Mouse (Mus musculus) ES-Bruce4 (cell line): ENCODE results near the gene Stx5a. TPM values are rescaled to one million over a fixed set of nuclear protein-coding genes. Genes with fewer than 3 reads are reported as not detected.

Experiments
- H3K27ac ChIP-seq: 2 replicates; pipeline ENCODE4 v1.5.1; 2012; ENCODE audit warnings: low read length, inconsistent platforms; ENCODE audit not compliant: insufficient read depth
- H3K27me3 ChIP-seq: 2 replicates; pipeline ENCODE4 v1.6.1; 2012; ENCODE audit warnings: mild to moderate bottlenecking, low read length, inconsistent platforms; ENCODE audit not compliant: control insufficient read depth, poor library complexity, insufficient read depth, severe bottlenecking
- H3K36me3 ChIP-seq: 2 replicates; pipeline ENCODE4 v1.6.1; 2012; ENCODE audit warnings: inconsistent platforms, mild to moderate bottlenecking, low read length, moderate library complexity; ENCODE audit not compliant: control insufficient read depth, poor library complexity, insufficient read depth, severe bottlenecking
- H3K4me1 ChIP-seq: one replicate; pipeline ENCODE4 v1.8.1; 2011; ENCODE audit warnings: low read length; ENCODE audit not compliant: control insufficient read depth, insufficient read depth
- H3K4me3 ChIP-seq: 2 replicates; pipeline ENCODE4 v1.5.1; 2011; ENCODE audit warnings: low read depth, mild to moderate bottlenecking, low read length
- H3K9ac ChIP-seq: 2 replicates; pipeline ENCODE4 v1.6.1; 2012; ENCODE audit warnings: low read depth, mild to moderate bottlenecking, inconsistent platforms; ENCODE audit not compliant: poor library complexity, severe bottlenecking
- H3K9me3 ChIP-seq: replicated peaks from 2 replicates; pipeline ENCODE4 v1.6.1; 2012; ENCODE audit warnings: mild to moderate bottlenecking, low read length, inconsistent platforms; ENCODE audit not compliant: control insufficient read depth, poor library complexity, insufficient read depth, severe bottlenecking
- CTCF ChIP-seq: IDR thresholded peaks from one replicate; pipeline ENCODE4 v1.8.1; 2011; ENCODE audit warnings: low read depth, low read length
- EP300 ChIP-seq: IDR thresholded peaks from 2 replicates; pipeline ENCODE4 v1.6.1; 2011; ENCODE audit warnings: low read depth, low read length; ENCODE audit not compliant: insufficient read depth
- POLR2A ChIP-seq: IDR thresholded peaks from one replicate; pipeline ENCODE4 v1.8.1; 2011; ENCODE audit warnings: low read length; ENCODE audit not compliant: insufficient read depth
- polyA plus RNA-seq: library from polyadenylated mRNA; stranded (reverse); fragments of >200 nt; gene quantifications from 2 replicates; pipeline ENCODE4 v1.2.4, GENCODE M21; 2011; ENCODE audit warnings: low read depth; ENCODE audit not compliant: missing spikeins, insufficient read depth, insufficient read length

The Stx5a gene
- polyA plus RNA-seq, 1 experiment, result 47.1 TPM

DNA sequence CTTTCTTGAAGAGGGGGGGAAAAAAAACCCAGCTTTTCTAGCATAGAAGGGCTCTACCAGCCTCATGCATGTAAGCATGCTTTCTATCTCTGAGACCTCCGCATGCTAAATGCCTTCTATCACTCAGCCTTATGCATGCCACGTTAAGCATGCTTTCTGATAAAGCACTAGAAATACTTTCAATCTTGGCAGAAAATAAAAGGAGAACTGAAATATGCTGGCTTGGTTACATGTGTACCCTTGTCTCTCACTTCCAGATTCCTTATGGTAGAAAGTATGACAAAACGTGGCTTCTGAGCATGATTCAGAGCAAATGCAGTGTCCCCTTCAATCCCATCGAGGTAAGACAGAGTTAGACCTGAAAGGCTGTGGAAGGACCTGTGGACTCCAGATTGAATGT lies 22.1 kb downstream of the Stx5a start:
- peaks cover 16% of the 10 kb centered on the region for H3K9me3 ChIP-seq
- no peak overlapping the region for H3K9ac ChIP-seq
- no peak for TF ChIP-seq EP300
- TF ChIP-seq CTCF, result no peak
- TF ChIP-seq POLR2A, result no peak
- peaks cover 58% of the 10 kb centered on the region for H3K36me3 ChIP-seq
- H3K4me3 ChIP-seq, result no peak overlapping the region
- no peaks in the 10 kb centered on the region for H3K27me3 ChIP-seq
- H3K27ac ChIP-seq, result no peak overlapping the region
- no peaks in the 10 kb centered on the region for H3K4me1 ChIP-seq

DNA sequence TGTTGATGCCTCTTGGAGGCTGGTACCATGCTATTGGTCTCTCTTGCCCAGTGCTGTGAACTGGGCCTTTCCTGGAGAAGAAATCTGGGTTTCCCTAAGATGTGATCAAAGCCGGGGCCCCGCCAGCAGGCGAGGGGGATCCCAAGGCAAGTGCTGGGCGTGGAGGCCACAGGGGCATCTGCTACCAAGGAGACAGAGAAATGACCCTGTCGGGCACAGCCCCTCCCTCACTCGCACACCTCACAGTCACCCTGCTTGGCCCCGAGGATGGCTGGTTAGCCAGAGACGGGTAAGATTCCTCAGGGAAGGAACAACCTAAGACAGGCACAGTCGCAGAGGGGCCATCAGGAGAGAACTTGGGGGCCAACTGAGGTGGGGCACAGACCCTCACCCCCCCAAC lies 24.3 kb downstream of the Stx5a start:
- H3K36me3 ChIP-seq, result peaks cover 67% of the 10 kb centered on the region
- TF ChIP-seq POLR2A (no peak), CTCF (no peak), EP300 (no peak)
- H3K9ac ChIP-seq, result no peak overlapping the region
- H3K27ac ChIP-seq, result no peak overlapping the region
- H3K27me3 ChIP-seq, result no peaks in the 10 kb centered on the region
- peaks cover 16% of the 10 kb centered on the region for H3K9me3 ChIP-seq
- H3K4me3 ChIP-seq, result no peak overlapping the region
- H3K4me1 ChIP-seq, result no peaks in the 10 kb centered on the region

DNA sequence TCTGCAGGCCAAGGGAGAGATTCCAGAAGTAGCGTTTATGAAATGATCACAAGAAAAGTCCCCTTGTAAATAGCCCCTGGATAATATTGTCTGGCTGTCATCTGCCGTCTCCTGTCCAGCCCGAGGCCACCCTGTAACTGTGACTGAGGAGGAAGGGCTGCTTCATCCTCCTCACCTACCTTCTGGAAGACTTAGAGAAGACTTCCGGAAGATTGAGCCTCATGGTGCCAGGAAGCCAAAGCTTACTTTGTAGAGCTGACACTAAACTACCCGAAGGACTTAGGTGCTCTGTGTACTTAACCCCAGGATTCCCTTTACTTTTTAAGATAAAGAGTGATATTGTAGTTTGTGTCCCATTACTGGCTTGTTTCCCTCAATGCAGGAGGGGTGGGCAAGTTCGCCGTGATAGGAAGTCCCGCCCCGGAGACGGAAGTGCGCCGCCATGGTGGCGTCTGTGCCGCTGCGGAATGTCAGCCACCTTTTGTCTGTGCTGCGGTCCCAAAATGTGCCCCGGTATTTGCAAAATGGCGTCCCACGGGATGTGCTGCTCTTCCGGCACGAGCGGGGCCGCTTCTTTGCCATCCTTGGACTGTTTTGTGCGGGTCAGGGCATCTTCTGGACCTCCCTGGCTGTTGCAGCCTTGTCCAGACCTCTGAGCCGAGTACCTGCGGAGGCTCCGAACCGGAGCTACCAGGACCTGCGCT lies 29.5 kb downstream of the Stx5a start, which contains the start of gene Tmem223:
Gene Tmem223, plus strand, starts transcription at position 430 of the 704 bp plus-strand sequence.
- H3K36me3 ChIP-seq, result peaks cover 37% of the 10 kb centered on the region

DNA sequence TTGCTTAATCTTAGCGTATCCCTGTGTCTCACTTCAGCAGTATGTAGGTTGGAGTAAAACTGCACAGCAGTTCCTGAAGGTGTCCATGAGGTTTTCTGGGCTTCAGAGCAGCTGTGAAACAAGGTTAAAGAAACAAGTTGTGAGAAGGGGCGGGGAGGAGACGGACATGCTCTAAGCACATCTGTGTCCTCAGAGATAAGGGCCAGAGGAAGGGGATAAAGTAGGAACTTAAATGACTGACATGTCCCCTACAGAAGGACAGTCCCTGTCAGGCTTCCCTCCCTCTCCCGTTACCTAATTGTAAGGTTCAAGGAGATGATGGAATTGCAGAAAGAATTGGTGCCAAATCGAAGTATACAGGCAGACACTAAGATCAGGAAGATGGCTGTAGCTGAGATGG lies 31.8 kb downstream of the Stx5a start:
- H3K9ac ChIP-seq, result no peak overlapping the region; the same call in 1 of the 2 replicates
- H3K27ac ChIP-seq, result no peak overlapping the region

More for the DNA sequence above, 29.5 kb downstream of the Stx5a start, which contains the start of gene Tmem223:
- Histone ChIP-seq H3K9me3 (no peaks in the 10 kb centered on the region), H3K27ac (peak within 1 kb of the TSS; percentile 37), H3K4me3 (peak within 1 kb of the TSS; percentile 94), H3K27me3 (no peaks in the 10 kb centered on the region), H3K9ac (peak within 1 kb of the TSS; percentile 75), H3K4me1 (no peaks in the 10 kb centered on the region)
- TF ChIP-seq POLR2A (peak; percentile 94), CTCF (no peak)

DNA sequence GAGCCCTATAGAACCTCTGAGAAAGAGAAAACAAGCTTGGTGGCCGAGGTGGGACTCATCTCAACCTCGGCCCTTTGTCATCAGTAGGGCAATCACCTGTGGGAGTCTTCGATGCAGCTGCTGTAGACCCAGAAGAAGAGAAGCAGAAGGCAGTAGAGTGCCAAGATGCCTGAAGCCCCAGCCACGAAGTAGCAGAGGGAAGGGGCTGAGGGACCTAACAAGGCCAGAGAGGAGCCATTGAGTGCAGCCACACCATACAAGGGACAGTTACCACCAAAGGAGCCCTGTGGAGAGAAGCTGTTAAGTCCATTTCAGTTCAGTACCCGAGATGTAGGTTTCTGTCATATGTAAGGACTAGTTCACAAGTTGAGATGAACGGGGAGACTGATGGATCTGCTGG lies 32.2 kb downstream of the Stx5a start:
- TF ChIP-seq CTCF (no peak), POLR2A (no peak), EP300 (no peak)

More for the DNA sequence above, 31.8 kb downstream of the Stx5a start:
- Histone ChIP-seq H3K4me1 (no peaks in the 10 kb centered on the region), H3K9me3 (no peaks in the 10 kb centered on the region), H3K27me3 (no peaks in the 10 kb centered on the region), H3K36me3 (peaks cover 19% of the 10 kb centered on the region), H3K4me3 (no peak overlapping the region)
- TF ChIP-seq POLR2A (no peak), CTCF (no peak), EP300 (no peak)

DNA sequence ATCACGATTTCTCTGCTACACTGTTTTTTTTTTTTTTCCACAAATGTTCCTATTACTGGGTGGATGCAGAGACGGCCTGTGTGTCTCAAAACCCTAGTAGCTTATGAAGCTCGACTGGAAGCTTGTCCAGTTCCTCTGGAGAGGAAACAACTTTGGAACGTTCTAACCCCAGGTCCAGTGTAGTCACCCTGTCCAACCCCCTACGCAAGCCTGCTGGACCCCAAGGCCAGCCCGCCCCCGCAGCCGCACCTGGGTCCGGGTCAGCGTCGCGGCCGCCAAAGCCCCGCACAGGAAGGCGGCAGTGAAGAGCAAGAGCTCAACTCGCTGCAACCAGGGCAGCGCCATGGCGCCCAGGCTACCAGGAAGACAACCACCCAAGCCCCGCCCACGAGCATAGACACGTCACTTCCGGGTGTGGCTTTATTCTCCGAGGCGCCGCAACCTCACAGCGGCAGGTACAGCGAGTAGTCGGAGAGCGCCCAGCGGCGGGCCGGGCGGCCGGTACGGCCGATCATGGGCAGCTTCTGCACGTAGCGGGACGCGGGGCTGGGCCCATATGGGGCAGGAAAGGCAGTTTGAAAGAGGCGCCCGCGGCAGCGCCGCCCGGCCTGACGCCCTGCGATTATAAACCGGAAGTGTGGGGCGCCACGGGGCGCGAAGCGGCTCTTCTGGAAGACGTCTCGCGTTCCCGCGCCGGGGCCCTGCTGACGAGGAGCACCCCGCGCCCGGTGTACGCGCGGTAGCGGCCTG lies 33.0 kb downstream of the Stx5a start, which contains the start of gene Tmem179b:
Gene Tmem179b, minus strand, starts transcription at position 382 of the 750 bp plus-strand sequence.
- Histone ChIP-seq H3K4me3 (peak within 1 kb of the TSS; percentile 77), H3K4me1 (no peaks in the 10 kb centered on the region), H3K27ac (peak within 1 kb of the TSS; percentile 47), H3K9me3 (no peaks in the 10 kb centered on the region), H3K36me3 (peaks cover 15% of the 10 kb centered on the region), H3K27me3 (no peaks in the 10 kb centered on the region), H3K9ac (peak within 1 kb of the TSS; percentile 84)
- TF ChIP-seq CTCF (no peak), POLR2A (peak; percentile 74), EP300 (0 out of 2 replicates have a peak, but pooled peaks have one; percentile 5)

More for the DNA sequence above, 32.2 kb downstream of the Stx5a start:
- Histone ChIP-seq H3K4me1 (no peaks in the 10 kb centered on the region), H3K27ac (no peak overlapping the region), H3K27me3 (no peaks in the 10 kb centered on the region), H3K4me3 (peak overlapping the region; percentile 29; the same call in 1 of the 2 replicates), H3K9me3 (no peaks in the 10 kb centered on the region), H3K9ac (peak overlapping the region; percentile 84), H3K36me3 (peaks cover 20% of the 10 kb centered on the region)
